In the genomic region with DNA sequence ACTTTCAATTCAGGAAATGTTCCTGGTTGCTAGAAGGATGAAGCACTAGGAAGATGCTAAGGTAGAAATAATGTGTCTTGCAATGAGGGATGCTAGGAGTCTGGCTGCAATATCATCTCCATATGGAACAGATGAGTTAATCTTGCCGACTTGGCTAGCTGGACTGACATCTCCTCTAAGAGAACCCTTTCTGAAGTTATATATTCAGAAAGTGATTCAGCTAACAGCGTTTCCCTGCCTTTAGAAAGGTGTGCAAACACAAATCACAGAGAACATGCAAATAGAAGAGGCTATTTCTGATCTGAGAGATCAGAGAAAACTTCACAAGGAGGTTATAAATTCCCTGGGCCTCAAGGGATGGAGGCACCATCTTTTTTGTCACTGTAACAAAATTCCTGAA, we compare ENCODE assay signal across 25 mouse cellular contexts. TPM values are rescaled to one million over a fixed set of nuclear protein-coding genes. Genes with fewer than 3 reads are reported as not detected.
DNase-seq lines count a peak whose midpoint lies in the region; ATAC-seq and TF ChIP-seq lines count a peak whose summit lies in the region.
"Had no signal": no experiment of that assay in that cellular context is flagged by ENCODE, and none has a peak within 500 bp of the region (broad histone marks: within the 10 kb centered on the region; RNA-seq: fewer than 3 reads in every experiment).

No protein-coding gene starts in this region.

- no peak for TF ChIP-seq POLR2A in olfactory bulb, adult 2 months (IDR thresholded peaks at IDR 0.05; ENCODE audit: insufficient read depth, low read depth, low read length)

- 77% methylated on average over 2 of the region's 2 CpGs for WGBS in heart, embryonic 11.5 days (ENCODE audit: insufficient replicate concordance)
- 49% methylated on average over 2 of the region's 2 CpGs for WGBS in olfactory bulb, adult 2 months

- no peak for ATAC-seq in heart, embryonic 11.5 days (replicated peaks; ENCODE audit: insufficient number of reproducible peaks, low FRiP score, low TSS enrichment)
- ATAC-seq: CD4-positive, CD25-positive, alpha-beta regulatory T cell, adult 4 months; forebrain, embryonic 15.5 days; intestine, postnatal 0 days had no signal

- no peak overlapping the region for H3K9ac ChIP-seq in heart, embryonic 11.5 days (ENCODE audit: low read depth, low read length)
- H3K9ac ChIP-seq: embryonic facial prominence, embryonic 13.5 days; forebrain, embryonic 12.5 days; forebrain, embryonic 15.5 days; heart, embryonic 15.5 days; hindbrain, embryonic 15.5 days had no signal

- no peak overlapping the region for H3K27ac ChIP-seq in heart, embryonic 11.5 days (ENCODE audit: low read depth, low read length)
- peak overlapping the region; percentile 53; the same call in 1 of the 2 replicates for H3K27ac ChIP-seq in layer of hippocampus, adult 2 months
- H3K27ac ChIP-seq in olfactory bulb, adult 2 months (ENCODE audit: insufficient read depth, low read depth, low read length), result peak overlapping the region; percentile 91; the same call in 1 of the 2 replicates
- H3K27ac ChIP-seq: embryonic facial prominence, embryonic 10.5 days; embryonic facial prominence, embryonic 13.5 days; forebrain, embryonic 12.5 days; forebrain, embryonic 15.5 days; hindbrain, embryonic 15.5 days had no signal

- DNase-seq in heart, adult 11 months, result peak; percentile 15
- DNase-seq in layer of hippocampus, adult 2 months (ENCODE audit: low spot score in 2 of 2), result no peak
- no peak for DNase-seq in layer of hippocampus, adult 11-12 months (ENCODE audit: low spot score)
- no peak for DNase-seq in spleen, postnatal 14 days (ENCODE audit: low spot score in 2 of 2)
- DNase-seq: adrenal gland, adult 2 months; adrenal gland, postnatal 14 days; cerebellum, adult 11-12 months; cerebellum, adult 8-10 months; cerebellum, postnatal 36 days; embryo, embryonic 11 days; gastrocnemius, postnatal 10 days; gastrocnemius, postnatal 36 days; heart, postnatal 14 days; heart, postnatal 4 days had no signal

- no peaks in the 10 kb centered on the region for H3K36me3 ChIP-seq in heart, embryonic 11.5 days (ENCODE audit: control insufficient read depth, insufficient read depth, low read length)
- H3K36me3 ChIP-seq: embryonic facial prominence, embryonic 10.5 days; embryonic facial prominence, embryonic 13.5 days; forebrain, embryonic 12.5 days; forebrain, embryonic 15.5 days; heart, embryonic 15.5 days; hindbrain, embryonic 15.5 days had no signal

- H3K4me1 ChIP-seq in heart, embryonic 11.5 days (ENCODE audit: control insufficient read depth, insufficient read depth, low read length), result peaks cover 4% of the 10 kb centered on the region; the same call in 1 of the 2 replicates
- H3K4me1 ChIP-seq in olfactory bulb, adult 2 months (ENCODE audit: control insufficient read depth, insufficient read depth, low read length), result 0 out of 2 replicates have a peak, but pooled peaks cover 2% of the 10 kb centered on the region
- H3K4me1 ChIP-seq: embryonic facial prominence, embryonic 13.5 days had no signal

- no peak overlapping the region for H3K4me3 ChIP-seq in heart, embryonic 11.5 days (ENCODE audit: low read depth, low read length)
- H3K4me3 ChIP-seq in layer of hippocampus, adult 2 months, result no peak overlapping the region
- no peak overlapping the region for H3K4me3 ChIP-seq in olfactory bulb, adult 2 months (ENCODE audit: insufficient read depth, low read depth, low read length)
- H3K4me3 ChIP-seq: embryonic facial prominence, embryonic 10.5 days; embryonic facial prominence, embryonic 13.5 days; erythroblast, embryonic 14.5 days; forebrain, embryonic 12.5 days; forebrain, embryonic 15.5 days; heart, embryonic 15.5 days; hindbrain, embryonic 15.5 days had no signal

- TF ChIP-seq CTCF in layer of hippocampus, adult 2 months (conservative IDR thresholded peaks at IDR 0.05), result no peak
- no peak for TF ChIP-seq CTCF in olfactory bulb, adult 2 months (IDR thresholded peaks at IDR 0.05; ENCODE audit: insufficient read depth, low read depth, low read length)

- no peaks in the 10 kb centered on the region for H3K27me3 ChIP-seq in heart, embryonic 11.5 days (ENCODE audit: control insufficient read depth, insufficient read depth, low read length)
- H3K27me3 ChIP-seq: embryonic facial prominence, embryonic 13.5 days; forebrain, embryonic 12.5 days; forebrain, embryonic 15.5 days; heart, embryonic 15.5 days; hindbrain, embryonic 15.5 days had no signal

- H3K4me2 ChIP-seq in heart, embryonic 11.5 days, result no peak overlapping the region
- H3K4me2 ChIP-seq: embryonic facial prominence, embryonic 13.5 days; forebrain, embryonic 12.5 days; forebrain, embryonic 15.5 days; heart, embryonic 15.5 days; hindbrain, embryonic 15.5 days had no signal

- H3K9me3 ChIP-seq in heart, embryonic 11.5 days (replicated peaks; ENCODE audit: control insufficient read depth, low read length), result peaks cover 3% of the 10 kb centered on the region; the same call in 1 of the 2 replicates
- H3K9me3 ChIP-seq: forebrain, embryonic 15.5 days; heart, embryonic 15.5 days; hindbrain, embryonic 15.5 days had no signal

RNA-seq across cellular contexts. Expression of gene Fbxo28, which starts 4.4 kb away (rescaled TPM):
- 16.0 and 18.3 TPM in 2 replicates for polyA plus RNA-seq in heart, embryonic 11.5 days (2014; fragmentation: Nextera tagmentation; extraction: Ambion mirVana)
- 10 to 100 TPM; 46.3 to 46.7 TPM for total RNA-seq in layer of hippocampus, adult 2 months (2021)
- polyA plus RNA-seq in olfactory bulb, adult 2 months (2012; ENCODE audit: insufficient read depth, insufficient read length, low replicate concordance, missing spikeins), result not detected in 2 replicates

Comparison
In these comparisons a context has a peak if more than half of its experiments do, and no peak if none do; other contexts are left out.
1. RNA of gene Fbxo28, which starts 4.4 kb away (polyA plus RNA-seq): 16.0 to 18.3 TPM in heart, embryonic 11.5 days; not detected in olfactory bulb, adult 2 months; every median in the first group is over 10 times any median in the second.